Mouse (Mus musculus) frontal cortex, postnatal 25 days (tissue): ENCODE results near the gene Phldb2.

ENCODE experiments used
- DNase-seq, 2 experiments: peaks; one replicate each; pipeline ENCODE4 v3.0.0; 2022; ENCODE audit warnings: low spot score in 2 of 2

Gene Phldb2

DNA sequence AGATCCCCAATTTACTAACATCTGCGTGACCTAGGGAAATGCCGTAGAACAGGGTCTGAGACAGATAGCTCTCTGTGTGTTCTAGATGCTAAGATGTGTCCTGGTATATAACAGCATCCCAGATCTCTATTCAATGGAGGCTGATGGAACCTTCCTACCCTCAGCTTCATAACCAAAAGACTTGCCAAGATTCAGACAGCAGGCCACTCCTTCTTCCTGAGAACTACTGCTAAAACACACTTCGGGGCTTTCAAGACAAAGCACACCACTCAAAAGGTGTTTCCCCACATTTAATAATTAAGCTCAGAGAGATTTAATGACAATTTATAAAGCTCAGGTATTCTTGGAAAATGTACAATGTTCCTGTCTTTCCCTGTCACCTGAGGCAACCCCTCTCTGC is 111.6 kb downstream of the Phldb2 start:
- no peak for DNase-seq

DNA sequence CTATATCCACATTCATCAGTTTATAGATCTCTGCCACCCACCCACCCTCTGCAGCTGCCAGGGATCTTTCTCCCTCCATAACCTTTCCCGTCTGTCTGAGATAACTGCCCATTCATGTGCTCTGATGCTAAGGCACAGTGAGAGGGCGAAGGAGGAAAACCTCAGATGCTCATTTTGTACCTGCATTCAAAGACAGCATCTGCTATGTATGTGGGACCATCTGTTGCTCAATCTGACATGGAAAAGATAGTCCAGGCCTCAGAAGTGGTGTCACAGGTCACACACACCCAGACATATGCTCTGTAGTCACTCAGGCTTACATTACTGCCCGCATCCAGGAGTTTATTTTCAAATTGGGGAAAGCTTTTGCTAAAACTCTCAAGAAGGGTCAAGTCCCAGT is 112.4 kb downstream of the Phldb2 start:
- DNase-seq: no peak

DNA sequence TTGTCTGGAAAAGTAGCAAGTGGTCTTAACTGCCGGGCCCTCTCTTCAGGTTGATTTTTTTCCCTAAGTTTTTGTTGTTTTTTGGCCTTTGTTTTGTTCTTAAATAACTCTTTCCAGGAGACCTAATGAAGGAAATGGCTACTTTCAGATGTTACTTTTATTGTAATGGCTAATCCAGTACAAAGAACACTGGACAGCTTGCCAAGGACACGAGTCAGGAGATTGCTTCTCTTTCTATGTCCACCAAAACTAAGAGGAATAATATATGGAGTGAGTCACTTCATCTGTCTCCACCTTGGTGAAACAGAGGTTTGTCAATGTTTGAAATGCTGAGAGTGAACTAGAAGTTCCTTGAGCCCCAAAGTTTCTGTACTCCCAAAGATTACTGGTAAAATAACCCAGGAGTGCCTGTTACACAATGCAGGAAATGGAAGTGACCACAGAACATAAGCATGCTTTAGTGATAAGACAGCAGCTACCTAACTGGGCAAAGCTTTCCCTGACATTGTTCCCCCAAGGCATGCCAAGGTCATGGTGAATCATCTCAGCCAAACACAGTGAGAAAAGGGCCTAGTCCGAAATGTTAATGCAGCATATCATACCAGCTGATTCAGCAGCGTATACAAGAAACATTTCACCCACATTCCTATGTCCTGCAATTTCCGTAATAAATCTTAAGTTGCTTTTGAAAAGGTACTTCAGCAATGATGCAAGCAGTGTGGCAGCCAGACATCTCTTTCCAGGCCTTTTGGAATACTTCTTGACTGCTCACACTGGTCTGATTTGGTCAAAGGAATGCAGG is 115.7 kb downstream of the Phldb2 start:
- DNase-seq: no peak

DNA sequence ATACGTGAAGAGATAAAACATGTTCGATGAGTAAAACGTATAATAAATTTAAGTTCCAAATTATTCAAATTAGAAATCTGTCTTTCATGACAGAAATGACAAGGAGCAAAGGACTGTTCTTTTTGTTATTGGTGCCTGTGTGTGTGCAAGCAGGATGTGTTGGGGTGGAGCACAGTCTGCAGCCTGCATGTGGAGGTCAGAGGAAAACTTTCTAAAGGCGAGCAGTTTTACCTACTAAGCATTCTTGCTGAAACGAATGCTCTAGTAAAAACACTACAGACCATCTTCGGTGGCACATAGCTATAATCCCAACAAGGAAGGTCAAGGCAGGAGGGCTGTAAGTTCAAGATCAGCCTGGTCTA is 120.7 kb downstream of the Phldb2 start:
- DNase-seq: no peak

- no peak for DNase-seq
Observed at GRCm38 (mm10) chr16:45832061-45832746, 121.2 kb downstream of the Phldb2 start.

GRCm38 (mm10) chr16:45831094-45831872 is 122.1 kb downstream of the Phldb2 start:
- DNase-seq: no peak

- no peak for DNase-seq
Observed at GRCm38 (mm10) chr16:45830096-45830866, 123.1 kb downstream of the Phldb2 start.

- no peak for DNase-seq
Observed at GRCm38 (mm10) chr16:45825309-45825708, 128.1 kb downstream of the Phldb2 start.

- no peak for DNase-seq
Observed at GRCm38 (mm10) chr16:45824025-45824424, 129.4 kb downstream of the Phldb2 start.

- DNase-seq: no peak
Observed at GRCm38 (mm10) chr16:45819911-45820310, 133.5 kb downstream of the Phldb2 start.

DNA sequence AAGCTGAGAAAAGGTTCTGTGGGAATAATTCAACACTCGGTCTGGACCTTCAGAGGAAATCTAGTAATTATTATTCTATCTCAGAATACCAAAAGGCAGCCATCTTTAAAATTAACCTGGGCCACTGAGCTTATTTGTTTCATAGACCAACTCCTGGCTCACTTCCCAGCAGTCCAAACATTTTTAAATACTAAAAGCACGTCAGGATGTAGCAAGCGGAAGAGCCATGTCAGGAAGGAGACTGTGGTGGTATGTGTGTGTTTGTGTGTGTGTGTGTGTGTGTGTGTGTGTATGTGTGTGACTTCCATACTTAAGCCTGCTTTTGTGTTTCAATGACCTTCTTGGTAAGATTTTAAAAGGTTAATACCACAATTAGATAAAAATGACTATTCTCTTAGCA is 135.6 kb downstream of the Phldb2 start:
- DNase-seq: no peak

DNA sequence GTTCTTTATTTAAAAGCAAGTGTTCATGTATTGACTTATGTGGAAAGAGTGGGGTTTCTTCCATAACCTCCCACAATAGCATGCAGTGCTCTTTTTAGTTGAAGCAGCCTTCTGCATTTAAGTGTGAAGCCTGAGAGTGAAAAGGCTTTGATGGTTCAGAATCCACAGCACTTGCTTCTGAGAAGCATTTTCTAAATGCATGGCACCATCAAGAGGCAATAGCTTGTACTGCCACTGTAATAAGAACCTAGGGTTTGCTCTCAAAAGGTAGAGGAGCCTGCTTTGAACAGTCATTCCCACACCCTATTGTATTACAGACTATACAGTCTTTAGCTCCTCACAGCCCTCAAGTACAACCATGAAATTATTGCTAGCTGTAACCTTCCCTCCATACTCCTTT is 136.7 kb downstream of the Phldb2 start:
- DNase-seq: no peak

DNA sequence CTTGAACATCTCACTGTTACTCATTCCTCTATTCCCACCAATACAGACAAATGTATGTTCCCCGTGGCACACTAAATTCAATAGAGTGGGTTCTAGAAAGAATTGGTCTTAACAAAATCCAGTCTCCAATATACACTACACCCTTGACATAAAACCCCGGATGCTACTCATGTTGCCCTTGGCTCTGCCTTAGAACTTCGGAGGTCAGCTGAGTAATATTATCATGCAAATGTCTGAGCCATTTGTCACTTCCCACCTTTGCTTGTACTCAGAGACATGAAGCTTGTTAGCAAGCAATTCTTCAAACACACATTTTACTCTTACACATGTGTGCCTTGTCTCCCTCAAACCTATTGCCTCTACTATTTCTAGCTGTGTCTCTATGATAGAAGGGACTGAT is 138.8 kb downstream of the Phldb2 start:
- no peak for DNase-seq

DNA sequence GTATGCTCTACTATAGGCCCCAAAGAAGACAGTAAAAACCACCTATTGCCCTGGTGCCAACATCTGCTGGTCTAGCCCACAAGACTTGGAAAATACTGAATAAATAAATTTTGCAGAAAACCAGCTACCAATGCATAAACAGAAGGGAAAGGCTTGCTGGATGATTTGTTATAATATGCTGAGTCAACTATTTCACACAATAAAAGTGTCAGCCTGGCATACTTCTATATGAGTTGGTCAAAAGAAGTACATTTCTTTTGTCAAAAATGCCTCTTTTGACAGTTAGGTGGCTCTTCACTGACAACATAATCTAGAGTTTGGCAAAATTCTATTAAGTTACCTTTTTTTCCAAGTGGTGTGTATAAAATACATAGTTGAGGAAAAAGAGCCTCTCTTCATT is 141.6 kb downstream of the Phldb2 start:
- no peak for DNase-seq

- DNase-seq: peak; percentile 15 to 26
Observed at GRCm38 (mm10) chr16:45810829-45811326, 142.5 kb downstream of the Phldb2 start.

DNA sequence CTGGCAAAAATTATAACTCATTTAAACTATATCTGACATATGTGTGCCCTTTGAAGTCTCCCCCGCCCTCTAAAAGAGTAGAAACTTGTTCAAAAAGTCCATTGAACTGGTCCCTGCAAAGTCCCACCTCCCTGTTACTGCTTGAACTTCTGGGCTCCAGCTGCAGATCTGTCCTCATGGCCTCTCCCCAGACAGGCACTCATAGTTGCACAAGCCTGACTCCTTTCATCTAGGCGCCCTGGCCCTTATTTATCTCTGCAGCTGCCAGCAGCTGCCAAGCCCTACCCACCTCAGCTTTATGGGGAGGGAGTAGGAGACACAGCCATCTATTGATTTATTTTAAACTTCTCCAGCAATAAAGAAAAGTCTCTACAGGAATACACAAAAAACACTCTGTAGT is 143.2 kb downstream of the Phldb2 start:
- no peak for DNase-seq

GRCm38 (mm10) chr16:45804708-45805107 is 148.7 kb downstream of the Phldb2 start:
- DNase-seq: no peak

DNA sequence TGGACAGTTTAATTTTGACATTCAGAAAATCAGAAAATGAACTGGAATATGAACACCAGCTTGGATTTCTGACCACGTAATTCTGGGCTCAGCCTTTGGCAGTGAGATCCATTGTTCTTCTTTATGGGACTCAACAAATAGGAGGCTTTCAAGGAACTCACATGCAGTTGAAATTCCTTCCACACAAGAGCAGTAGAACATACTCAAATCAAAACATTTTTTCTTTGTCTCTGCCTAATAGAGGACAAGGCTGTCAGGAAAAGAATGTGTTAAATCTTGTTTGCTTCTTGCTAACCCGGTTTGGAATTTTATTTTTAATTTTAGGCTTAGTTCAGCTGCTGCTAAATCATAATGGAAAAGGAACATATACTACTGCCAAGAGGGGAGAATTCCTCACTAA is 153.0 kb downstream of the Phldb2 start:
- no peak for DNase-seq

DNA sequence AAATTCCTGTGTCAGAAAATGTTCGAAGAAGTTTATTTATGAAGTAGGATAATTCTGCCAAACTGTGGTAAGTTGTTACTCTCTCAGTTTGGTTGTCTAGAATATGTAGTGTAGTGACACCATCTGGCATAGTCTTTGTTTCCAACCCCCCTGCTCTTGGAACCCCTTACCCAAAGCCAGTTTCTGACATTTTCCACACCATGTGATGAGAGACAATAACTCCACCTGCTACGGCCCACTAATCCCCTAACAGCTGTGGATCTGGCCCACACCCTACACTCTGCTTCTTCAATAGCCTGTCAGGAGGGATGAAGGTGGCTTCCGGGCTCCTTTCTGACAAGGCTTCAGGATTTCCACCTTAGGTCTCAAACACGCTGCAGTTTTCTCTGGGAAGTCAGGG is 154.2 kb downstream of the Phldb2 start:
- DNase-seq: no peak

- no peak for DNase-seq
Observed at GRCm38 (mm10) chr16:45798591-45798990, 154.8 kb downstream of the Phldb2 start.

- DNase-seq: no peak
Observed at GRCm38 (mm10) chr16:45796815-45797214, 156.6 kb downstream of the Phldb2 start.
